Mouse (Mus musculus) gastrocnemius, adult 18-20 months (tissue): Measurements from ENCODE around the gene Hivep2. TPM values are rescaled to one million over a fixed set of nuclear protein-coding genes. Genes with fewer than 3 reads are reported as not detected.

Source experiments
- DNase-seq: peaks from one replicate; pipeline ENCODE4 v3.0.0; 2021; ENCODE audit warnings: low spot score
- total RNA-seq, 2 experiments: library from RNA; stranded (reverse); gene quantifications; 2 replicates each; pipeline ENCODE4 v1.2.3; 2021

Hivep2 gene
- total RNA-seq, 2 experiments from 2014 or later = 47.5 to 48.3 TPM

- DNase-seq = no peak
Observed at GRCm38 (mm10) chr10:13971268-13971667, 5.4 kb downstream of the Hivep2 start.

GRCm38 (mm10) chr10:13973563-13974179 is 7.8 kb downstream of the Hivep2 start:
- no peak for DNase-seq

GRCm38 (mm10) chr10:13974472-13974871 is 8.6 kb downstream of the Hivep2 start:
- DNase-seq = no peak

GRCm38 (mm10) chr10:13975861-13976260 is 10.0 kb downstream of the Hivep2 start:
- DNase-seq = no peak

GRCm38 (mm10) chr10:13976267-13976666 is 10.4 kb downstream of the Hivep2 start:
- no peak for DNase-seq

GRCm38 (mm10) chr10:13982271-13982670 is 16.4 kb downstream of the Hivep2 start:
- DNase-seq = no peak

GRCm38 (mm10) chr10:13982769-13983381 is 17.0 kb downstream of the Hivep2 start:
- peak; percentile 81 for DNase-seq

GRCm38 (mm10) chr10:13983631-13984030 is 17.8 kb downstream of the Hivep2 start:
- DNase-seq = peak; percentile 47

- DNase-seq = no peak
Observed at GRCm38 (mm10) chr10:13984233-13984632, 18.4 kb downstream of the Hivep2 start.

- DNase-seq = no peak
Observed at GRCm38 (mm10) chr10:13986539-13986938, 20.7 kb downstream of the Hivep2 start.

- DNase-seq = no peak
Observed at GRCm38 (mm10) chr10:13987336-13987735, 21.5 kb downstream of the Hivep2 start.

GRCm38 (mm10) chr10:13988280-13988679 is 22.4 kb downstream of the Hivep2 start:
- peak; percentile 64 for DNase-seq

GRCm38 (mm10) chr10:13988757-13989156 is 22.9 kb downstream of the Hivep2 start:
- no peak for DNase-seq

- no peak for DNase-seq
Observed at GRCm38 (mm10) chr10:13990842-13991241, 25.0 kb downstream of the Hivep2 start.

GRCm38 (mm10) chr10:13993411-13993810 is 27.5 kb downstream of the Hivep2 start:
- DNase-seq = no peak

GRCm38 (mm10) chr10:13997336-13997735 is 31.5 kb downstream of the Hivep2 start:
- no peak for DNase-seq

GRCm38 (mm10) chr10:14004769-14005517 is 39.1 kb downstream of the Hivep2 start:
- no peak for DNase-seq

GRCm38 (mm10) chr10:14009721-14010120 is 43.8 kb downstream of the Hivep2 start:
- peak; percentile 78 for DNase-seq

- DNase-seq = no peak
Observed at GRCm38 (mm10) chr10:14016287-14016970, 50.6 kb downstream of the Hivep2 start.

GRCm38 (mm10) chr10:14017338-14017737 is 51.5 kb downstream of the Hivep2 start:
- no peak for DNase-seq

GRCm38 (mm10) chr10:14017822-14018364 is 52.0 kb downstream of the Hivep2 start:
- peak; percentile 74 for DNase-seq

GRCm38 (mm10) chr10:14018672-14019071 is 52.8 kb downstream of the Hivep2 start:
- DNase-seq = no peak
